11 mouse cellular contexts compared by ENCODE assay signal in the genomic region with DNA sequence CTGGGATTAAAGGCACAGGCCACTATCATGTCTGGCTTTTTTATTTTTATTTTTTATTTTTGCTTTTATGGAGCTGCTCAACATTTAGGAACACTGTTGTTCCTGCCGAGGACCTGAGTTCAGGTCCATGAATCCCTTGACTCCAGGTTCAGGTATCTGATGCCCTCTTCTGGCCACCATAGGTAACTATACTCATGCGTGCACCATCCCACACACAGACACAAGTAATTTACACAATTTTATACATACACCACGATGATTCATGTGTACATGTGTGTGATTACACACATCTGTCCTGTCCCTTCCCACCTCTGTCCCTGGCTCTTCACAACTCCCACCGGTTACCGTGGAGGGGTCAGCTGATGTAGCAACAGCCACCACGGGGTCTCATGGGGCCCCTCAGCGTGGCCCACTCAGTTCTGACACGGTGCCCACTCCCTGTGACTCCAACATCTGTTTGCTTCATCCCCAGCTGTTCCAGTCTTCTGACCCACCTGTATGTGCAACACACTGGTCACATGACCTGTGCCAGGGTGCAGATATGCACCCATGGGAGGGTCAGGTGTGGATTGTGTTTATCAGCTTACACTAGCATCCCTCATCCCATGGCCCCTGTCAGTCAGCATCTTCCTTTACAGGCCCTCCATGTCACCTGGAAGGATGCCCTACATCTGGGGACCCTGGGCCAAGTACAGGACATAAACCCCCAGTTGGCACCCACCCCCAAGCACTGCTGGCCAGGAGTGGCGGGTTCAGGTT. TPM values are rescaled to one million over a fixed set of nuclear protein-coding genes. Genes with fewer than 3 reads are reported as not detected.
DNase-seq lines count a peak whose midpoint lies in the region; ATAC-seq and TF ChIP-seq lines count a peak whose summit lies in the region.
"Had no signal": no experiment of that assay in that cellular context is flagged by ENCODE, and none has a peak within 500 bp of the region (broad histone marks: within the 10 kb centered on the region; RNA-seq: fewer than 3 reads in every experiment).

No protein-coding gene starts in this region.

- H3K4me1 ChIP-seq in lung, adult 2 months (ENCODE audit: control insufficient read depth, insufficient read depth, low read length) = no peaks in the 10 kb centered on the region
- H3K4me1 ChIP-seq in cortical plate, adult 2 months (ENCODE audit: control insufficient read depth, insufficient read depth, low read length) = peaks cover 4% of the 10 kb centered on the region
- H3K4me1 ChIP-seq in midbrain, embryonic 12.5 days = peaks cover 53% of the 10 kb centered on the region

- no peak overlapping the region for H3K9ac ChIP-seq in midbrain, embryonic 12.5 days (replicated peaks)

- no peaks in the 10 kb centered on the region for H3K27me3 ChIP-seq in midbrain, embryonic 12.5 days

- H3K4me2 ChIP-seq in midbrain, embryonic 12.5 days (replicated peaks) = no peak overlapping the region

- H3K9me3 ChIP-seq in midbrain, embryonic 12.5 days = no peaks in the 10 kb centered on the region

- H3K27ac ChIP-seq in cortical plate, adult 2 months (ENCODE audit: insufficient read depth, low read length) = no peak overlapping the region
- H3K27ac ChIP-seq in midbrain, embryonic 12.5 days (replicated peaks) = peak overlapping the region; percentile 25

- no peak overlapping the region for H3K4me3 ChIP-seq in lung, adult 2 months (replicated peaks; ENCODE audit: extremely low read depth, low read depth, low read length)
- H3K4me3 ChIP-seq in cortical plate, adult 2 months (ENCODE audit: insufficient read depth, low read length) = no peak overlapping the region
- H3K4me3 ChIP-seq in midbrain, embryonic 12.5 days = no peak overlapping the region

- TF ChIP-seq POLR2A in lung, adult 2 months (IDR thresholded peaks at IDR 0.05; ENCODE audit: borderline replicate concordance, extremely low read depth, low read depth, low read length) = no peak
- TF ChIP-seq POLR2A in cortical plate, adult 2 months (IDR thresholded peaks at IDR 0.05; ENCODE audit: extremely low read depth, insufficient read depth, low read length) = no peak

- DNase-seq in frontal cortex, postnatal 10 days (ENCODE audit: low spot score in 2 of 2) = peak; percentile 9 to 17
- DNase-seq in frontal cortex, adult 2 months (ENCODE audit: extremely low spot score in 1 of 2, low spot score in 1 of 2) = no peak
- DNase-seq in lung, adult 2 months = peak; percentile 2
- no peak for DNase-seq in lung, adult 18-20 months
- DNase-seq in kidney, adult 8-10 months = no peak
- no peak for DNase-seq in heart, adult 18-20 months
- DNase-seq: thymus, adult 2 months had no signal

- ATAC-seq in midbrain, embryonic 12.5 days (ENCODE audit: low FRiP score, low read depth) = no peak

- no peaks in the 10 kb centered on the region for H3K36me3 ChIP-seq in midbrain, embryonic 12.5 days

- no peak for TF ChIP-seq CTCF in lung, adult 2 months (IDR thresholded peaks at IDR 0.05; ENCODE audit: insufficient read depth, low read length)
- TF ChIP-seq CTCF in cortical plate, adult 2 months (IDR thresholded peaks at IDR 0.05; ENCODE audit: extremely low read depth, insufficient read depth, low read length) = peak; percentile 45; the same call in 1 of the 2 replicates

- WGBS in lung, adult 2 months = 72% methylated on average over 9 of the region's 9 CpGs
- WGBS in midbrain, embryonic 12.5 days = 69% methylated on average over 9 of the region's 9 CpGs

RNA-seq across cellular contexts. Expression of a gene that starts 6.2 kb away (rescaled TPM):
- polyA plus RNA-seq in frontal cortex, adult 2 months (2012; rRNA removed) = 3.1 and 3.7 TPM in 2 replicates
- 10.2 and 16.7 TPM in 2 replicates for polyA plus RNA-seq in lung, adult 2 months (2012; rRNA removed)
- 2.1 and 3.2 TPM in 2 replicates for polyA plus RNA-seq in cortical plate, adult 2 months (2012; rRNA removed)
- 1.6 and 1.9 TPM in 2 replicates for polyA plus RNA-seq in midbrain, embryonic 12.5 days (2016; fragmentation: Nextera tagmentation; extraction: Ambion mirVana)
- under 1 TPM; 0.20 to 0.23 TPM for total RNA-seq in heart, adult 18-20 months (2021)

RNA-seq across cellular contexts. Expression of a gene that starts 35.8 kb away (rescaled TPM):
- not detected in 2 replicates for polyA plus RNA-seq in frontal cortex, adult 2 months (2012; rRNA removed)
- 0.17 and 0.22 TPM in 2 replicates for polyA plus RNA-seq in lung, adult 2 months (2012; rRNA removed)
- polyA plus RNA-seq in cortical plate, adult 2 months (2012; rRNA removed) = not detected in 2 replicates
- polyA plus RNA-seq in midbrain, embryonic 12.5 days (2016; fragmentation: Nextera tagmentation; extraction: Ambion mirVana) = not detected in 2 replicates
- not detected for total RNA-seq in heart, adult 18-20 months (2021)
- total RNA-seq: layer of hippocampus, adult 8-10 months had no signal
- polyA plus RNA-seq: lung, embryonic 16.5 days had no signal

RNA-seq across cellular contexts. Expression of a gene that starts 36.4 kb away (rescaled TPM):
- 160 and 162 TPM in 2 replicates for polyA plus RNA-seq in frontal cortex, adult 2 months (2012; rRNA removed)
- 92.1 and 99.5 TPM in 2 replicates for polyA plus RNA-seq in lung, adult 2 months (2012; rRNA removed)
- 93.0 and 110 TPM in 2 replicates for polyA plus RNA-seq in cortical plate, adult 2 months (2012; rRNA removed)
- polyA plus RNA-seq in midbrain, embryonic 12.5 days (2016; fragmentation: Nextera tagmentation; extraction: Ambion mirVana) = 94.7 and 107 TPM in 2 replicates
- total RNA-seq in heart, adult 18-20 months (2021) = 10 to 100 TPM; 36.0 to 41.9 TPM

RNA-seq across cellular contexts. Expression of a gene that starts 36.6 kb away (rescaled TPM):
- 140 and 144 TPM in 2 replicates for polyA plus RNA-seq in frontal cortex, adult 2 months (2012; rRNA removed)
- polyA plus RNA-seq in lung, adult 2 months (2012; rRNA removed) = 102 and 115 TPM in 2 replicates
- 101 and 110 TPM in 2 replicates for polyA plus RNA-seq in cortical plate, adult 2 months (2012; rRNA removed)
- polyA plus RNA-seq in midbrain, embryonic 12.5 days (2016; fragmentation: Nextera tagmentation; extraction: Ambion mirVana) = 168 and 177 TPM in 2 replicates
- 10 to 100 TPM; 59.6 to 68.5 TPM for total RNA-seq in heart, adult 18-20 months (2021)

Comparison
In these comparisons a context has a peak if more than half of its experiments do, and no peak if none do; other contexts are left out.
1. DNase-seq: peak in frontal cortex, postnatal 10 days (2 of 2) and lung, adult 2 months (single experiment); none in frontal cortex, adult 2 months (0 of 2), lung, adult 18-20 months (0 of 2), kidney, adult 8-10 months (0 of 2) and heart, adult 18-20 months (0 of 2).